Mouse (Mus musculus): Measurements from ENCODE around the gene Crtac1.

Gene Crtac1

GRCm38 (mm10) chr19:42425208-42425607, 6.4 kb downstream of the Crtac1 start:
- DNase-seq (ENCODE audit: low spot score) = no peak

DNA sequence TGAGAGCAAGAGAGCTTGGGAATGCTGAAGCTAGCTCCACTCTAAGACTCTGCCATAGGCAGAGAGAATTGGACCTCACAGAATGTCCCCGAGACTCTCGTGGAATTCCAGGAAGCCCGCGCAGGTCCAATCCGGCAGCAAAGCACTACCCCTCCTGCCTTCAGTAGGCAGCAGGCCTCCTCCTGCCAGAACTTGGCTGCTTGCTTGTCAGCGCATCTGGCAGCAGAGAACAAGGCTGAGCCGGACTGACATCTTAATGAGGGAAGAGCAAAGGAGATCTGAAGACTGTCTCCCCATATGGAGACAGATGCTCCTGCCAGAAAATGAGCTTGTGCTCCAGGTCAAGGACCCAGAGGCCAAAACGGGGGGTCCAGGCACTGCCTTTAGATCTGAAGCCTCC, 16.5 kb downstream of the Crtac1 start:
- DNase-seq (ENCODE audit: low spot score) = no peak

DNA sequence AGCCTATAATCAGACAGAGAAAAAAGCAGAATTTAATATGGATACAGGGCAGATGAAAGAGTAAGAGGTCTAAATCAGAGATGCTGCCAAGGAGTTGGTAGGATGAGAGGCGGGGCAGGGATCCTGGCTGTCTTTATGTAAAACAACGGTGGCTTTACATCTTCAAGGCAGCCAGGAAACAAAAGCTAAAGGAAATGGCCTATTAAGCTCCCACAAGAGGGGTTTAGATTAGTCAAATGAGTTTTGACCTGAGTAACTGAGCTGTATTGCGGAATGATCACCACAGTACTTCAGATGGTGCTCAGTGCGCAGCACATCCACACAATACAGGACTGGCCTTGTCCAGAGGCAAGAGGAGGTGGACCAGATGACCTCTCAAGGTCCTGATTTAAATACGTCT, 21.7 kb downstream of the Crtac1 start:
- no peak for DNase-seq (ENCODE audit: low spot score)

GRCm38 (mm10) chr19:42409226-42409625, 22.4 kb downstream of the Crtac1 start:
- DNase-seq (ENCODE audit: low spot score) = no peak

DNA sequence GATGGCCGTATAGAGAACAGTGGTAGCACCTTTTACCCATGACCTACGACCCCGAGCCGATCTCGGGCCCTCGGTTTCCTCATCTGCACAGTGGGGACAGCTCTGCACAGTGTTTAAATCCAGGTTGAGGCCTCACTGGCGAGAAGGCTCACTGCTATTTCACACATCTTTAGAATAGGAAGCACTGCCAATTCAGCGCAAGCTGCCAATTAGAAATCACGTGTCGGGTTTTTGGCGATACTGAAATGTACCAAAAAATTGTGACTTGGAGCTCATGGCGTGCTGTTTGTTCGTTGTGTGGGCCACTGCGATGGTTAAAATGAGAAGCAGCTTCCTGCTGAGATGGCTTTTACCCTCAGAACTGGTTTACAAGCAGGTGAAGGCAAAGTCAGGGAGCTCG, 27.2 kb downstream of the Crtac1 start:
- DNase-seq (ENCODE audit: low spot score) = no peak

DNA sequence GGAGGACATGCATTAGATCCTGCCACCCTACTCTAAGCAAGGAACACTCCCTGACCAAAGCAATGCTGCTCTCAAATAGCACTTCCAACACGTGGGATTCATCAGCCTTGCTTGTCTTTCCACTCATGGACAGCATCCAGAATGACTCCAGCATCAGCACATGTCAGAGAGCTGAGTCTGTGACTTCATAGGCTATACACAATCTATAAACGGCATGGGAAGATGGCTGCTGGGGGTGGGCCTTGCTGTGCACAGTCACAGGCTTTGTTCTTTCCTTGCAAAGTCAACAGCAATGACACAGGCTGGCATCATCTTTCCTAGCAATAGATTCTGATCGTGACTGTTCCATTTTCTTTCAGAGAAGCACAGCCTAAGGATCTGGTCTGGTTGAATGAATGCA, 31.6 kb downstream of the Crtac1 start:
- no peak for DNase-seq (ENCODE audit: low spot score)

DNA sequence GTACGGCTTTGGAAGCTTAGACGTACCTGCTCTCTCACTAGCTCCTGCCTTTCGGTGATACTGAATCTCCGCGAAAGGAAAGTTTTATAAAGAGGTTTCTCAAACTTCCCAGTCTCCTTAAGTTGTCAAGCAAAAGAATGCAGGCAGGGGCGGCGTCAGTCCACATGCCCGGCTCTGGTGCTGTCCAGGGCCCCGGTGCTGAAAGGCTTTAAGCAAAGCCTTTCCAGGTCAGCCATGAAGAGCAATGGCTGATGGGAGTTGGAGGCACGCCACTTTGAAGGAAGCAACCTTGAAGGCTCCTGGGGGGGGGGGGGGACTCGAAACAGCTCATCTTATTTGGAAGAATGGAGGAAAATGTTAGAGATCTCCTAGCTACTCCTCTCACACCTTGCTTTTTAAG, 34.3 kb downstream of the Crtac1 start:
- DNase-seq (ENCODE audit: low spot score) = no peak

DNA sequence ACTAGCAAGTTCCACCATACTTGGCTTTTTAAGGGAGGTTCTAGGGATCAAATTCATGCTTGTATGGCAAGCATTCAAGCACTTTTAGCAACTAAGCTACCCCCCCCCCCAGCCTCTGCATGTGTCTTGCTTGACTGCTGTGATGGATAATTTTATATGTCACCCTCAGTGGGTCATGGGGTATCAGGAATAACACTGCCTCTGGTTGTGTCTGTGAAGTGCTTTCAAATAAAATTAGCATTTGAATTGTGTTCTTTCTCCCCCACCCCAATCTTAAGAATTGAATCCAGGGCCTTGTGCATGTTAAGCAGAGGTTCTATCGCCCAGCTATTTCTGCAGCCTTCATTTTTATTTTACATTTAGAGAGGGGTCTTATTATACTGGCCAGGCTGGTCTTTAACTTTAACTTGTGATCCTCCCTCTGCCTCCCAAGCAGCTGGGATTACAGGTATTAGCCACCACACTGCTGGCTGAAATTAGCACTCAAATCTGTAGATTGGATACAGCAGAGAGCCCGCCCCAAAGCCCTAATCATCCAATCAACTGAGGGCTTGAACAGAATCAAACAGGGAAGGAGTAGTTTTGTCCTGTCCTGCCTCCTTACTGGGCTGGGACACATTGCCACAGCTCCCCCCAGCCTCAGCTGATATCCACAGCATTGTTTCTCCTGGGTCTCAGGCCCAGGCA, 36.6 kb downstream of the Crtac1 start:
- DNase-seq (ENCODE audit: low spot score) = no peak

- no peak for DNase-seq (ENCODE audit: low spot score)
These were observed 37.7 kb downstream of the Crtac1 start for GRCm38 (mm10) chr19:42393920-42394319.

GRCm38 (mm10) chr19:42392094-42392493, 39.5 kb downstream of the Crtac1 start:
- DNase-seq (ENCODE audit: low spot score) = no peak

DNA sequence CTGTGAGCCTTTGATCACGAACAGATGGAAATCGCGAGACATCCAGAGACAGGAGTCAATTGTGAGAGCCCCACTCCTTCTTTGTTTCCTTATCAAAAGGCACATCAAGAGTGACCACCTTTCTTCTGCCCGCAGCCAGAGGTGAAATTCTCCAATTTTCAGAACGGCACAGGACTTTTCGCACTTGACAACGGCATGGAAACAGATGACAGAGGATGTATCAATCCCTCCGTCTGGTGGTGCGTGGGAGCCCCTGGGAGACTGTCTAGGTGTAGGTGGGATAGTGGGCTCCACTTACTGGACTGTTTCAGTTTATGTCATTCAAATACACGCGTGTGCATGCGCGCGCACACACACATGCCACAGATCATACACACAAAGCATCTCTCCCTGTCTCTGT, 42.0 kb downstream of the Crtac1 start:
- DNase-seq (ENCODE audit: low spot score) = no peak

DNA sequence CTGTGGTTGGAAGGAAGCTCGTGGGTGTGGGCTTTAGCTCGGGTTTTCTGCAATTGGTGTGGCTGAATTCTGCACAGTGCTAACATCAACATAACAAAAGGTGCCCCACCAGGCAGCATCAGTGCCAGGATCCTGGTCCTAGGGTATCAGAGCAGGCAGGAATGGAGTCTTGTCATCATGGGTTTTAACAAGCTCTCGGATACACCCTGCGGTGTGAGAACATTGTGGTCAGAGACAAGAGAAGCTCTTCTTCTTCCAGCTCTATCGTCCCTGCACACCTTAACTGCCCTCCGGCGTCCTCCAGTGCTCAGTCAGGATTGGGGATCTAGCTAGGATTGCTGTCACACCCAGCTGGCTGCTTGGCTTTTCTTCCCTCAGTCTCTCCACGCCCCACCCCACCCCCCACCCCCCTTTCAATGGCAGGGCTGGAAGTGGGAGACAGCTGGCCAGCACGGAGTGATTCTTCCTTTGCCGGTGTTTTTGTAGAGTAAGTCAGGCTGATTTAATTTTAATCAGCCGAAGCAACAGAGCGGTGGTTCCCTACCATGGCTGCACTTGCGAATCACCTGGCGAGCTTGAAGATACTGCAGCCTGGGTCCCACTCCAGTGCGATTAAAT, 46.5 kb downstream of the Crtac1 start:
- DNase-seq (ENCODE audit: low spot score) = no peak

GRCm38 (mm10) chr19:42380981-42381373, 50.6 kb downstream of the Crtac1 start:
- no peak for DNase-seq (ENCODE audit: low spot score)

DNA sequence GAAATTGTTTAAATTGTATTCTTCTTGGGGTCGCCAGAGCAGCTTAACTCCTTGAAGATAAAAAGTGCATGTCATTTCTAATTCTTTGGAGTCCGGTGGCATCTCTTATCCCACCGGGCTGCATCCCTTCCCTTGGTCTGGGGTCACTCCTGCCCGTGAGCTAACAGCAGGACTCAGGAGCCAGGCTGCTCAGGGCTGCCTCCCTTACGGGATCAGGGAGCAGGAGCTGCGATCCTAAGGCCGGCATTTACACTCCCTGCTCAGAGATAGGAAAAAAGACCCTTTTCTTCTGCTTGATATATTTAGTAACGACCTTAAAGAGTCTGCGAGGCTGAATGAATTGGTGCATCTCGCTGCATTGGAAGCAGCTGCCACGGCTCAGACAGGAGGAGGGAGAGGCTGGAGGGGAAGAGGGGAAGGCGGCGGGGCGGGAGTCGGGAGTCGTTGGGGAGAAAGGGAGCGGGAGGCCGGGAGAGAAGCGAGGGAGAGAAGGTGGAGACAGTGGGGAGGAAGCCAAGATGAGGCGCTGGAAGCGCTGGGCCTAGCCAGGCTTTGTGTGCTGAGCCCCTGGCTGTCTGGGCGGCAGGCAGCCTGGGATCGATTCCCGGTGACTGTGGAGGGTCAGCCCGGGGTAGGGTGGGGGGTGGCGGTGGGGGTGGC, 51.1 kb downstream of the Crtac1 start:
- DNase-seq (ENCODE audit: low spot score) = no peak

DNA sequence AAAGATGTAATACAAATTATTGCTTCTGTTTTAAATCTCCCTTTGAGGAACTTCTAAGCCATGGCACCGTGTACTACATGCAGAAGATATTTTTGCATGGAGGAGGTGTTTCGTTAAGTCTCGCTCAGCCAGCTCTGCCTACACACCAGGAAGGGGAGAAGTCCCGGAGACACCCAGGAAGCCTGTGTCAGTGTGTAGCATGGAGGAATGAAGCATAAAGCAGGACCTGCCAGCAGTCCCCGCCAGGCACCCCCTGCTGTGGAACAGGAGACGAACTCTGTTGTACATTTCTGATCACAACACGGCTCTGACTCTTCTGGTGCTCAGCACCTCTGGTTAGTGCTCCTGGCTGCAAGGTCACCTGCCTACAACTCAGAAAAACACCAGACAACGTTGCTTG, 51.8 kb downstream of the Crtac1 start:
- DNase-seq (ENCODE audit: low spot score) = no peak

GRCm38 (mm10) chr19:42377206-42377605, 54.4 kb downstream of the Crtac1 start:
- DNase-seq (ENCODE audit: low spot score) = no peak

GRCm38 (mm10) chr19:42363551-42363950, 68.0 kb downstream of the Crtac1 start:
- DNase-seq (ENCODE audit: low spot score) = no peak

- DNase-seq (ENCODE audit: low spot score) = no peak
These were observed 73.2 kb downstream of the Crtac1 start for GRCm38 (mm10) chr19:42358406-42358805.

DNA sequence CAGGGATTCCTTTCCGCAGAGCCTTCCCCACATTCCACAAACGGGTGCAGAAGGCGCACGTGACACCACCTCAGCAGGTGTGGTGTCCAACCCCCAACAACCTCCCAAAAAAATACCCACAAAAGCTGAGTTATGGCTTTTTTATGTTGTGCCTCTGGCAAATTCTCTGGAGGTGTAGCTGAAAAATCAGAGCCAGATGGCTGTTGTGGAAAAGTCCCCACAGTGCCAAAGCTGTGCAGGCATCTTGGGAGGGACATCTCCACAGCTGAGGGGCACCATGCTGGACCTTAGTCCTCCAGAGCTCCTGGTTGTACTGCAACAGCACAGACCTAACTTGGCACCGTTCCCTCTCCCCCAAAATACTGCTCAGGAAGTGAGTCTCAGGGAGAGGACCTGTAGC, 74.7 kb downstream of the Crtac1 start:
- no peak for DNase-seq (ENCODE audit: low spot score)

DNA sequence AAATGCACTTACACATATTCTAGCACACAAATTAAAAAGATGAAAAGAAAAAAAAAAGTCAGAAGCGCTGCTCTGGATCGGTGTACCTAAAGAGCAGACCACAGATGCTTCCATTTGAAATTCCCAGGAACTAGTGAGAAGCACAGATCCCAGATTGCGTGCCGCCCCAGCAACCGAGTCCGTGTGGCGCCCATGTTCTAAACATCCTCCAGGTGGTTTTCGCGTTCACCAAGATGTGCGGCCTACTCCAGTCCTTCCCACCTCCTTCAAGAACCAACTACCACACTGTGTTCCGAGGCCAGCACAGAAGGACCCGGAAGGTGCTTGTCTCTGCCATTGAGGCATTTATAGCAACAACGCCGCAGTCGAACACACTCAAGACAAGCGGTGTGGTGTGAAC, 76.1 kb downstream of the Crtac1 start:
- no peak for DNase-seq (ENCODE audit: low spot score)

DNA sequence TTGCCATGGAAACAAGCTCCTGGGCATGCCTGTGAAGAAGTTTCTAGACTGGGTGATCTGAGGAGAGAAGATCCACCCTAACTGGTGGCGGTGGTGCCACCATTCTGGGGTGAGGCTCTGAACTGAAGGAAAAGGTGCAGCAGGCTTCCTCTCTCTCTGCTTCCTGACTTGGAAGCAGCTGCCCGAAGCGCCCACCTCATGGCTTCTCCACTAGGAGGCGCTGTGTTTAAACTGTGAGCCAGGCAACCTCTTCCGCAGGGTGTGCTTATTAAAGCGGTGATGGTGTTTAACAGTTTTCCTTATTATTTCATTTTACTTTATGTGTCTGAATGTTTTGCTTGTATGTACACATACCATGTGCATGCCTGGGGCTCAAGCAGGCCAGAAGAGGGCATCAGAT, 90.4 kb downstream of the Crtac1 start:
- no peak for DNase-seq (ENCODE audit: low spot score)

DNA sequence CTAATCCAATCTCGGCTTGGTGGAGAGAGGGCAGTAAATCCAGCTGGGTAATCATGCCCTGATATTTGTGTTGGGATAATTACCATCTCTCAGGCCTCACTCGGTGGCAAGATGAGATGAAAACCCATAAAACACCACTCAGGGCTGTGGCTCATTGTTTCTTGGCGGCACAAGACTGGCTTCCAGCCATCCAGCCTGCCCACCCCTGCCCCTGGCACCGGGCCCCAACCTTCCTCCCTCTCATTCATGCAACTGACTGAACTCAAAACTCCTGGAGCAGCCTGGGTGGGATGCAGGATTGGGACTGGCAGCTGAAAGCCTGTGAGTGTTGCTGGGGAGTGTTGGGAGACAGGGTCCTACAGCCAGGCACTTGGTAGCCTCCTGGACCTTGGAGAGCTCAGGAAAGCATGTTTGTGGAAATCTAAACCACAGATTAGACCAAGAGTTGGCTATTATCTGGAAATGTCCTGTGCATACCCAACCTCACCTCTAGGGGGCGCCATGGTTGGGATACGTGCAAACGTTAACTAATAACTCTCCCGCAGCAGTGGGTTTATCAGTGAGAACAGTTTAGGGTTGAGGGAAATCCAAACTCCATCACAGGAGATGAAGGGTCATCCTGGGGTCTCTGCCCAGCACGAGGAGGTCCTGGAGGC, 99.4 kb downstream of the Crtac1 start:
- no peak for DNase-seq (ENCODE audit: low spot score)

- DNase-seq (ENCODE audit: low spot score) = no peak
These were observed 100.1 kb downstream of the Crtac1 start for GRCm38 (mm10) chr19:42331446-42331845.

Data from urinary bladder, postnatal 25 days (tissue).